Mouse (Mus musculus): Measurements from ENCODE around the gene Cct8. TPM values are rescaled to one million over a fixed set of nuclear protein-coding genes. Genes with fewer than 3 reads are reported as not detected.
"Not testable (repeated sequence)": the region's sequence is repeated elsewhere in the genome, so short reads cannot be mapped to it uniquely, and the experiment has no call there.

The Cct8 gene
- 100 to 1,000 TPM; 125 to 140 TPM for total RNA-seq (2021)
- long read RNA-seq, experiment 1, transcript Cct8-201 (15 exons, 2,394 nt), result major isoform, 132 of 140 reads
- long read RNA-seq, experiment 1, partial matches to known transcripts, result 3 of 140 reads
- long read RNA-seq, experiment 1, other reads (novel, unspliced or antisense), result 5 of 140 reads
- long read RNA-seq, experiment 2, transcript Cct8-201 (15 exons, 2,394 nt), result major isoform, 204 of 211 reads
- long read RNA-seq, experiment 2, partial matches to known transcripts, result 2 of 211 reads
- long read RNA-seq, experiment 2, other reads (novel, unspliced or antisense), result 5 of 211 reads

- DNase-seq, result peak; percentile 97
- intact Hi-C loops (cut with DNase I; ENCODE audit: low total_unique reads), result no loop called here
Measured at GRCm38 (mm10) chr16:87495716-87496447, at the start of gene Cct8. TSS of gene Cct8 (minus strand) at chr16:87495873.

- intact Hi-C loops (cut with DNase I; ENCODE audit: low total_unique reads), result no loop called here
- DNase-seq, result no peak
Measured at GRCm38 (mm10) chr16:87528755-87529154, 33.1 kb upstream of the Cct8 start.

- DNase-seq, result no peak
- intact Hi-C loops (cut with DNase I; ENCODE audit: low total_unique reads), result no loop called here
Measured at GRCm38 (mm10) chr16:87527553-87528249, 32.0 kb upstream of the Cct8 start.

GRCm38 (mm10) chr16:87524228-87524627 is 28.6 kb upstream of the Cct8 start:
- intact Hi-C loops (cut with DNase I; ENCODE audit: low total_unique reads), result no loop called here
- DNase-seq, result no peak

- DNase-seq, result no peak
- intact Hi-C loops (cut with DNase I; ENCODE audit: low total_unique reads), result loop anchor here (5.0 to 10.0 kb wide), 2 partner anchors 62 to 245 kb away; no protein-coding TSS in a partner anchor
Measured at GRCm38 (mm10) chr16:87512331-87512730, 16.7 kb upstream of the Cct8 start.

- intact Hi-C loops (cut with DNase I; ENCODE audit: low total_unique reads), result loop anchor here (5.0 to 10.0 kb wide), 2 partner anchors 63 to 246 kb away; no protein-coding TSS in a partner anchor
- DNase-seq, result no peak
Measured at GRCm38 (mm10) chr16:87511706-87512105, 16.0 kb upstream of the Cct8 start.

- no peak for DNase-seq
- intact Hi-C loops (cut with DNase I; ENCODE audit: low total_unique reads), result no loop called here
Measured at GRCm38 (mm10) chr16:87501304-87502078, 5.8 kb upstream of the Cct8 start.

GRCm38 (mm10) chr16:87499556-87499955 is 3.9 kb upstream of the Cct8 start:
- no peak for DNase-seq
- intact Hi-C loops (cut with DNase I; ENCODE audit: low total_unique reads), result no loop called here

- DNase-seq, result no peak
- intact Hi-C loops (cut with DNase I; ENCODE audit: low total_unique reads), result no loop called here
Measured at GRCm38 (mm10) chr16:87497171-87497570, 1.5 kb upstream of the Cct8 start.

GRCm38 (mm10) chr16:87496728-87497127 is 1.1 kb upstream of the Cct8 start:
- DNase-seq, result no peak
- intact Hi-C loops (cut with DNase I; ENCODE audit: low total_unique reads), result no loop called here

- DNase-seq, result no peak
- intact Hi-C loops (cut with DNase I; ENCODE audit: low total_unique reads), result no loop called here
Measured at GRCm38 (mm10) chr16:87494955-87495655, 568 bp downstream of the Cct8 start.

- intact Hi-C loops (cut with DNase I; ENCODE audit: low total_unique reads); DNase-seq: not testable (repeated sequence)
Measured at GRCm38 (mm10) chr16:87492191-87492792, 3.4 kb downstream of the Cct8 start.

GRCm38 (mm10) chr16:87488605-87489004 is 7.1 kb downstream of the Cct8 start:
- intact Hi-C loops (cut with DNase I; ENCODE audit: low total_unique reads), result no loop called here
- DNase-seq, result no peak

GRCm38 (mm10) chr16:87486739-87487138 is 8.9 kb downstream of the Cct8 start:
- intact Hi-C loops (cut with DNase I; ENCODE audit: low total_unique reads), result no loop called here
- DNase-seq, result no peak

- intact Hi-C loops (cut with DNase I; ENCODE audit: low total_unique reads), result no loop called here
- DNase-seq, result no peak
Measured at GRCm38 (mm10) chr16:87484367-87484766, 11.3 kb downstream of the Cct8 start.

- intact Hi-C loops (cut with DNase I; ENCODE audit: low total_unique reads), result loop anchor here (10.0 kb wide), 1 partner anchor 46 kb away; no protein-coding TSS in a partner anchor
- DNase-seq, result no peak
Measured at GRCm38 (mm10) chr16:87470579-87470978, 25.1 kb downstream of the Cct8 start.

GRCm38 (mm10) chr16:87458752-87459151 is 36.9 kb downstream of the Cct8 start:
- no peak for DNase-seq
- intact Hi-C loops (cut with DNase I; ENCODE audit: low total_unique reads), result no loop called here

- intact Hi-C loops (cut with DNase I; ENCODE audit: low total_unique reads), result no loop called here
- DNase-seq, result no peak
Measured at GRCm38 (mm10) chr16:87455180-87455611, 40.5 kb downstream of the Cct8 start.

Measured in gastrocnemius, postnatal 14 days (tissue).